Mouse (Mus musculus) liver, adult 2 months (tissue): ENCODE measurements around the gene Grk1.

Experiments
- CTCF ChIP-seq: fragments of 200-500 bp; IDR thresholded peaks from 2 replicates; pipeline ENCODE4 v1.5.1; 2011; ENCODE audit warnings: low read depth, low read length, control low read depth
- POLR2A ChIP-seq: fragments of 200-500 bp; IDR thresholded peaks from 2 replicates; pipeline ENCODE4 v1.6.1; 2011; ENCODE audit warnings: low read length, control low read depth; ENCODE audit not compliant: insufficient read depth; ENCODE audit errors: extremely low read depth

DNA sequence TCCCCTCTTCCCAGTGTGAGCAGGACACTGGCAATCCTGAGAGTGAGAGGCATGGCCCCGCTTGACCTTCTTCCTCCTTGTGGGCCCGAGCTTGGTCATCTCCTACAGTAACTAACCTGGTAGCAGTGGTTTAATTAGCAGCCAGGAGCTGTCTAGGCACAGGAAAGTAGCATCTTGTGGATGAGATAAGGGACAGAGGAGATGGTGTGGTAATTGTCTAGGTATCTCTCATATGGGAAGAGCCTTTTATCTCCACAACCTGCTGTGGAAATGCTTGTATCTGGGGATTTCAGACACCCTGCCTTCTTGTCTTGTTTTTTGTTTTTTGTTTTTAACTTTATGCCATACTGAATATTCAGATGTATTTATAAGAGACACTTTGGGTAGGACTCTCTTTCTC is 32.6 kb downstream of the Grk1 start:
- TF ChIP-seq POLR2A: no peak
- no peak for TF ChIP-seq CTCF
